Mouse (Mus musculus) left cerebral cortex, postnatal 36 days (tissue): ENCODE measurements around the gene Ipo5. TPM values are rescaled to one million over a fixed set of nuclear protein-coding genes. Genes with fewer than 3 reads are reported as not detected.
A peak's percentile ranks its signal among the peaks of the same experiment; 100 is the strongest.

Experiments used
- DNase-seq, 2 experiments: peaks; one replicate each; pipeline ENCODE4 v3.0.0; 2021 to 2022; ENCODE audit warnings: low spot score in 2 of 2, mixed read lengths in 1 of 2
- intact Hi-C: fragments of 180-260 bp; cut with DNase I; formaldehyde crosslinking; loops from one replicate; pipeline ENCODE4 v1.15.1; 2025
- total RNA-seq, 2 experiments: library from RNA; stranded (reverse); gene quantifications; 2 replicates each; pipeline ENCODE4 v1.2.3; 2021

The Ipo5 gene
- total RNA-seq, 2 experiments from 2014 or later: 107 to 110 TPM

- no peak for DNase-seq
- intact Hi-C loops: loop anchor here (5.0 to 10.0 kb wide), 2 partner anchors 80 to 313 kb away; no protein-coding TSS in a partner anchor
Observed at GRCm38 (mm10) chr14:120912090-120912710, 1.2 kb downstream of the Ipo5 start.

- intact Hi-C loops: loop anchor here (5.0 to 10.0 kb wide), 2 partner anchors 81 to 312 kb away; no protein-coding TSS in a partner anchor
- no peak for DNase-seq
Observed at GRCm38 (mm10) chr14:120912916-120913315, 1.9 kb downstream of the Ipo5 start.

GRCm38 (mm10) chr14:120921805-120922204 is 10.8 kb downstream of the Ipo5 start:
- no peak for DNase-seq
- intact Hi-C loops: no loop called here

- no peak for DNase-seq
- intact Hi-C loops: no loop called here
Observed at GRCm38 (mm10) chr14:120924044-120924443, 13.0 kb downstream of the Ipo5 start.

GRCm38 (mm10) chr14:120925731-120926585 is 14.9 kb downstream of the Ipo5 start:
- intact Hi-C loops: no loop called here
- no peak for DNase-seq

GRCm38 (mm10) chr14:120931236-120931635 is 20.2 kb downstream of the Ipo5 start:
- no peak for DNase-seq
- intact Hi-C loops: loop anchor here (10.0 kb wide), 1 partner anchor 624 kb away; no protein-coding TSS in a partner anchor

- no peak for DNase-seq
- intact Hi-C loops: loop anchor here (10.0 kb wide), 1 partner anchor 621 kb away; no protein-coding TSS in a partner anchor
Observed at GRCm38 (mm10) chr14:120933624-120934023, 22.6 kb downstream of the Ipo5 start.

GRCm38 (mm10) chr14:120937102-120937501 is 26.1 kb downstream of the Ipo5 start:
- no peak for DNase-seq
- intact Hi-C loops: loop anchor here (10.0 kb wide), 1 partner anchor 618 kb away; no protein-coding TSS in a partner anchor

GRCm38 (mm10) chr14:120942803-120943202 is 31.8 kb downstream of the Ipo5 start:
- intact Hi-C loops: no loop called here
- no peak for DNase-seq

GRCm38 (mm10) chr14:120945146-120945545 is 34.1 kb downstream of the Ipo5 start:
- intact Hi-C loops: no loop called here
- DNase-seq: no peak

GRCm38 (mm10) chr14:120947104-120947503 is 36.1 kb downstream of the Ipo5 start:
- intact Hi-C loops: no loop called here
- no peak for DNase-seq

GRCm38 (mm10) chr14:120949002-120949401 is 38.0 kb downstream of the Ipo5 start:
- DNase-seq: no peak
- intact Hi-C loops: no loop called here

GRCm38 (mm10) chr14:120950068-120950467 is 39.0 kb downstream of the Ipo5 start:
- intact Hi-C loops: no loop called here
- no peak for DNase-seq

- no peak for DNase-seq
- intact Hi-C loops: no loop called here
Observed at GRCm38 (mm10) chr14:120952434-120952833, 41.4 kb downstream of the Ipo5 start.

- intact Hi-C loops: loop anchor here (10.0 kb wide), 1 partner anchor 126 kb away; no protein-coding TSS in a partner anchor
- DNase-seq: no peak
Observed at GRCm38 (mm10) chr14:120960551-120960950, 49.5 kb downstream of the Ipo5 start.

- peak in 1 of 2 experiments; percentile 23 for DNase-seq
- intact Hi-C loops: loop anchor here (10.0 kb wide), 1 partner anchor 126 kb away; no protein-coding TSS in a partner anchor
Observed at GRCm38 (mm10) chr14:120960991-120961390, 50.0 kb downstream of the Ipo5 start.

GRCm38 (mm10) chr14:120967072-120967471 is 56.0 kb downstream of the Ipo5 start:
- DNase-seq: no peak
- intact Hi-C loops: loop anchor here (10.0 kb wide), 1 partner anchor 132 kb away; no protein-coding TSS in a partner anchor

GRCm38 (mm10) chr14:120968723-120969122 is 57.7 kb downstream of the Ipo5 start:
- DNase-seq: no peak
- intact Hi-C loops: loop anchor here (10.0 kb wide), 1 partner anchor 134 kb away; no protein-coding TSS in a partner anchor

GRCm38 (mm10) chr14:120969673-120970072 is 58.6 kb downstream of the Ipo5 start:
- DNase-seq: no peak
- intact Hi-C loops: loop anchor here (10.0 kb wide), 1 partner anchor 135 kb away; no protein-coding TSS in a partner anchor

GRCm38 (mm10) chr14:120970637-120971036 is 59.6 kb downstream of the Ipo5 start:
- DNase-seq: no peak
- intact Hi-C loops: no loop called here
